Mouse (Mus musculus) embryonic fibroblast, embryonic 13.5 days (primary cell): ENCODE data around the gene A4galt.

Source experiments
- CTCF ChIP-seq: IDR thresholded peaks from 2 replicates; pipeline ENCODE4 v1.5.1; 2011; ENCODE audit warnings: mild to moderate bottlenecking, control low read depth, low read length, moderate library complexity, borderline replicate concordance; ENCODE audit not compliant: insufficient read depth
- POLR2A ChIP-seq: IDR thresholded peaks from 2 replicates; pipeline ENCODE4 v1.6.1; 2011; ENCODE audit warnings: low read depth, mild to moderate bottlenecking, control low read depth, low read length, moderate library complexity

DNA sequence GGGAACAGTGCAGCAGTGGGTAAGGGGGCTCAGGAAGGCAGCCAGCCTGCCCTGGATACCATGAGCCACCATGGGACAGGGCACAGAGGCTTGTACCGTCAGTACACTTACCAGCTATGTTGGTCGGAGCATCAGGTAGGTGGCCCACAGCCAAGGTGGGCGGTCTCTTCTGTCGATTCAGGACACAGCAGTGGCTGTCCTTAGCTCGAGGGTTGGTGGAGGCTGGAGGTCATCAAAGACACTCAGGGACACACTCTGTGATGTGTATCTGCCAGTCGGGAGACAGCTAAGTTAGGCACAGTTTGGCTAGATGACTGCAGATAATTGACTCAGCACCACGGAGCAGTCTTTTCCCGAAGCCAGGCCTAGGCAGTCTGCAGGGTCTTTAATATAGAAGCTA lies 33.3 kb upstream of the A4galt start:
- no peak for TF ChIP-seq CTCF
- no peak for TF ChIP-seq POLR2A
